Mouse (Mus musculus) urinary bladder, postnatal 36 days (tissue): Measurements from ENCODE around the gene Actn4.
A peak's percentile ranks its signal among the peaks of the same experiment; 100 is the strongest.

ENCODE experiments used
- DNase-seq, 2 experiments: peaks; one replicate each; pipeline ENCODE4 v3.0.0; 2022; ENCODE audit warnings: low spot score in 2 of 2, mixed read lengths in 1 of 2

Gene Actn4

DNA sequence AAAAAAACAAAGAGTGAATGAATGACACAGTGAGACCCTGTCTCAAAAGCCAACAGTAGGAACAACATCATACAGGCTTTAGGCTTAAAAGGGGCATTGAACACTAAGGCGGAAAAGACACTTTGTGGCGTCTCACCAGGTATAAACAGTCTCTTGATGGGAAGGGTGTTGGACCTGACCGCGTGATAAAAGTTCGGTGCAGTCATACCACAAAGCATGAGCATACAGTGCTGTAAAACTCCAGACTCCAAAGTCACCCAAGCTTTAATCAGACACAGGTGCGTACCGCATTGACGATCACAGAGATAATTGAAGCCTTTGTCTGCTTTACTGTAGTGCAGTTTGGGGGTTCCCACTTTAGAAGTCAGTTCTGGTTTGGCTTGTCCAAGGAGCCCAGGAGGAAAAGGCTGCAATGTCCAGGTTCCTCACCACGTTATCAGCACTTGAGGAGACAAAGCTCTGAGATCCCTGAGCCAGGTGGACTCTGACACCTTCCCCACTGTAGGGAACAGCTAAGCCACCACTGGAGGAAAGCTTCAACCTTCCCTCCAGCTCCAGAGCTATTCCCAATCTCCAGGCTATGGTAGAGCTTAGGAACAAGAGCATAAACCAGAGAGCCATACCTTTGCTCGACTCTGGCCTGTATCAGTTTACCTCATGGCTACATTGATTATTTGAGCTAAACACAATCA, 11.6 kb downstream of the Actn4 start:
- DNase-seq: no peak

DNA sequence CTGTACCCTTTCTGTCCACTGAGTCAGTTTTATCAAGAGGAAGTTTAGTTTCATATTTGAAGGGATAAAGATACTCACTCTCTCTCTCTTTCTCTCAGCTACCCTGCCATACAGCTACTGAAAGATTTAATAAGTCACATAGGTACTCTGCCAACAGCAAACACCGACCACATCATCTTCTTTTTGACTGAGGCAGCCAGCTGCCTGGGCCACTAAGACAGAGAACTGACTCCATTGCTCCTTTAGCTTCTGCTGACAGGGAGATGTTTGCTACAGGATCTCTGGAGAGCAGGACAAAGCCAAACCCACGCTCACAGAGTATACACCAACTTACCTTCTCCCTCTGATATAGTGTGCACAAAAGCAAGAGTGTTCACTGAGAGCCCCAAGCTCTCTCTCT, 12.8 kb downstream of the Actn4 start:
- DNase-seq: no peak

DNA sequence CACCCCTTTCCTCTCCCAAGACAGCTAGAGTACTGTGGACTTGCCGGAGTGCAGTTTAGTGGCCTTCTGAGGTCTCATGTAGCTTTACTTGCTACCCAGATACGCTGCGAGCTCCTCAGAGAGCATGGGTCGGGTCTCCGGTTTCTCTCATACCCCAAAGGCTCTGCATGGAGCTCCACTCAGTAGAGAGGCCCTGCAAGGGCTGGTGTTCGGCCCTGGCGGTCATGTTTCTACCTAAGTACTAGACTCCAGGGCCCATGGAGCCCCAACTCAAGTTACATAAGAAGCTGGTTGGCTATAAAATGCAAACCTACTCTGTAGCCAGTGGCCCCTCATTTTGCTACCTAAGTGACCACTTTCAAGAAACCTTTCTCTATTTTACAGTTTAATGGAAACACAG, 13.4 kb downstream of the Actn4 start:
- no peak for DNase-seq

DNA sequence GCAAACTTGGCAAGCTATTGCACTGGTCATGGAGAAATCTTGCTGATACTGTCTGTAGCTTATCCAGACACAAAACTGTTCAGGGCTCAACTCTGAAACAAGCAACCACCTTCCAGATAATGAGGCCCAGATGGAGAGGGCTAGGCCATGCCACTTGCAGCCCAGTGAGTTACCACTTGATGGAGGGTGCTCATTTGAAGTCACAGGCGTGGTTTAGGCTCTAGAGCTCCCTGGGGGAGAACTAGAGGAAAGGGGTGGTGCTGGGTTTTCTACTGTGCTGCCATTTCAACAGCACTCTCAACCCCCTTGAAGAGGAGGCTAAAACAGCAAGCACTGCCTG, 15.9 kb downstream of the Actn4 start:
- DNase-seq: no peak

DNA sequence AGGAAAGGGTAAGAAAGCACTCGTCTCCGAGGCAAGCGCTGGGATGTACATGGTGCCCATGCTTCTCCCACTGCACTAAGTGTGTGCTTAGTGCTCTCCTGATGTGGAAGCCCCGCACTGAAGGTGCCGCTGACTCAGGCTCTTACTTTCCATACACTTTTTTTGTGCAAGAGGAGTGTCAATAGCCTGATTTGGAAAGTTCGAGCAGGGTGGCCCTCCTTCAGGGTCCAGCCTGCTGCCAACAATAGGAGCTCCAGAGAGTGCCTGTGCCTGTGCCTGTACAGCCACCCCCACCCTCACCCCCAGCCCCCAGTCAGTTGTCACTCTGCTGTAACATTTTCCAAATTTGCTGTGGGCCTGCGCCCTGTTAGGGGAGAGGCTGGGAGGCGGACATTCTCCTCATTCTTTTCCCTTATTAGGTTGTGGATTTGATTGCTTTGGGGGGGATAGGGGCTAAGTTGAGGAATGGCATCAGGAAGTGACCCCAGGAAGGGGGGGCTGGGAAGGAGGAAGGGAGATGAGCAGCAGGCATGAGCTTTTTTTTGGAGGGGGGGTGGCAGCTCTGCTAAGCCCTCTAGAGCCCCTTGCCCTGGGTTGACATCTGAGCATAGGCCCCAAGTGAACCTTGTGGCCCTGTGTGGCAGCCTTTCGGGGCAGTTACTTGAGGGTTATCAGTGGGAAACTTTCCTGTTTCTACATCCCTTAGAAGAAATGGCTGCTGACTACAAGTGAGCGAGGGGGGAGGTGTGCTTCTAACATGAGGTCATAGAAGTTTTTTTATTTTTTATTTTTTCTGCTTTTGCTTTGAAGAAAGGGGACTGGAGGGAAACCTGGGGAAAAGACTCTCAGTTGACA, 16.5 kb downstream of the Actn4 start:
- DNase-seq: no peak

DNA sequence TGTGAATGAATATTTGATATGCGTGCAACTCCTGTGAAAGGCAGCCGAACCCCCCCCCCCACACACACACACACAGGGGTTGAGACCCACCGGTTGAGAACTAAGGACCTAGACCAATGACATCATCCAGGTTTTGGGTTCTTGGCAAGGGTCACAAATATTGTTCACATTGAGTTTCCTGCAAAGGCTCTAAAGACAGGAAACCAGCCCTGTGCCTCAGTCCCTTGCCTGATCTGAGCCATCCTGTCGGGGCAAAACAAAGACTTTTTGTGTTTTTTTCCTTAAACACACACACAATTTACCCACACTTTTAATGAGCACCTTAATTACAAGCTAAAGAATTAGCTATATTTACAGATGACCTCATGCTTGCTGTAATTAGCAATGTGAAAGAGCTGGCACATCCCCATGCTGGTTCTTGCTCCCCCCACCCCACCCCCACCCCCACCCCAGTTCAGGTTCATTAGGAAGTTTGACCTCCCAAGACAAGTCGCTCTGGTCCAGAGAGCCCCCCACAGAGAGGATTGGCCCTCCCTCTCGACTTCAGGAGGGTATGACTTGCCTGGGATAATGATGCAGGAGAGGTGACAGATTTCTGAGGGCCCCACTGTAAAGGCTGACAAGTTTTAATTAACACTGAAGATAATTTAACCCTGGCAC, 17.3 kb downstream of the Actn4 start:
- no peak for DNase-seq

DNA sequence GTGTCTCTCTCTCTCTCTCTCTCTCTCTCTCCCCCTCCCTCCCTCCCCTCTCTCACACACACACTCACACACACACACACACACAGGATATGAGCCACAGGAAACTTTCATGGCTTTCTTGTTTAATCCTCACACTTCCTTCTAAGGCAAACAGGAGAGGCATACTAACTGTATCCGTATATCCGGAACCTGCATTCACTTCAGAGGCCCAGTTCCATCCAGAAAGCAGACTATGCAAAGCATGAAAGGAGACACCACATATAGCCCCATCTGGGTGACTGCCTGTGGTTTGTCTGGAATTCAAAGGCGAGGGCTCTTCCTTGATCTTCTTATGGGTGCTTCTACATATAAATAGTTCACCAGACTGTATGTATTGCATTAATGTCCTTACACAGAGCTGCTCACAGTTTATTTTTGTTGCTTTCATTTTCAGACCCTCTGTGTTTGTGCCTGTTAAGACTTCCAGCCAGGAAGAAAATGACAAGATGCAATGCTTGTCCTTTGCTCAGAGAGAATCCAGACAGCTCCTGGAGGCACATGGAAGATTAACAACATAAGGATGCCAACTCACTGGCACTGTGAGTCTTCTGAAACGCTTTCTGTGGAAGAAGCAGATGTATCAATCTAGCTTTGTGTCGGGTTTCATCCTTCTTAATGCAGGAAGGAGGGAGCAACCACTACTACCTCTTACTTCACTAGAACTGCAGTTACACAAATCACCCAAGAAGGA, 18.5 kb downstream of the Actn4 start:
- DNase-seq: no peak

DNA sequence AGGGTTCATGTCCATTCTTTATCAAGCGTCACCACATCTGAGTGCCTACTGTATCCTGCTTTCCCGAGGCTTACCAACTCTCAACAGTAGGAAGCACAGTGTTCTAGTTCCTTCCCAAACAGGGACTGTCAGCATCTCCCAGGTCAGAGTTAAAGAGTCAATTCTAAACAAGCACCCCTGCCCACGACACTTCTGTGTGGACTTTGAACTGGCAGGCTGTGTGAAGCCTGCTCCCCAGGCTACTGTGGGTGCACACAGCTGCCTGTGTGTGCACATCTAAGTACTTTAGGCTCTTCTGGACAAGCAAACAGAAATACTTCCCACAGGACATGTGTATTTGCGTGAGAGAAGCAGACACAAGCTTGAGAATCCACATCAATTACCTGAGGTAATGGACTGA, 20.6 kb downstream of the Actn4 start:
- no peak for DNase-seq

DNA sequence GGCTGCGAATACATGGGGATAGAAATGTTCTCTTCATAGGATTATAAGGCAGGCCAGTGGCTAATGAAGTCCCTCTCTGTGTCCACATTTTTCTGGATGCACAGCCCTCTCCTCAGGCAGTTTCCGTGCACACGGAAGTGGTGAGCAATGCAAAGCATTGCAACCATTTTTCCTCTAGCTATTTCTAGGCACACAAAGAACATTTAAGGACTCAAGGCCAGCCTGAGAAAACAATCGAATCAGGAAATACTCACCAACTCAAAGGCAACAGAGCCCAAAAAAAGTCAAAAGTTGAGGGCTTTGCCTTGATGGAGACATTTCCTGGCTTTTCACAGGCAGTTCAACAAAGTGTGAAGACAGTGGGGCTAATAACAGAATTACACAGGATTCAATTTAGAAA, 21.0 kb downstream of the Actn4 start:
- DNase-seq: no peak

DNA sequence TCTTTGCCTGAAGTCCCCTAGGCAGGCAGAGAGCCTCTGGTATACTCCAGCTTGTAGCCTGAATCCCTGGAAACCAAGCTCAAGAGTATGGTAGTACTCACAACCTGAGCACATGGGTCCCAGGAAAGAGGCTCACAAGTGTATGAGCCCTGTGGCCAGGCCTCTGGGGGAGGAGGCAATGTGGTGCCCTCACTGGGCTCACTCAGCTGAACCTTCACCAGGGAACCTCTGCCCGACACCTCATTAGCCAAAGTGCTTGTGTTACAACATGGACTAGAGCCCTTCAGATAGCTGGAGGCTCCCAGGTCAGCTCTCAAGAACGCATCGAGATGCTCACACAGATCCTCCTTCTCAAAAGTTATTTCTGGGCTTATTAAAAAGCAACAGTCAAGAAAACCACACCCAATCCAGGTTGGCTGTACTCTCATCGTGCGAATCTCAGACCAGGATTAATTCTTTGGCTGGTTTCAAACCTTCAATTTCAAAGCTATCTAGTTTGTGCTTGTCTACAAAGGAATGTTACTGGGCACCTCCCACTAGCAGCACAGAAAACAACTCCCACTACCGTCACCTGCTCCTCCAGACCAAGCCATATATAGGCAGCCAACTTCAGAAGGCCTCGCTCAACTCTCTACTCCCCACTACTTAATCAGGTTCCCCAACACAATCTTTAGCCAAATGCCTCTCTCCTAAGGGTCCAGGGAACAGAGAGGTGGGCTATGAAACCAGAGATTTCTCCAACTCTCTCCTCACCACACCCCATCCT, 22.5 kb downstream of the Actn4 start:
- DNase-seq: no peak

DNA sequence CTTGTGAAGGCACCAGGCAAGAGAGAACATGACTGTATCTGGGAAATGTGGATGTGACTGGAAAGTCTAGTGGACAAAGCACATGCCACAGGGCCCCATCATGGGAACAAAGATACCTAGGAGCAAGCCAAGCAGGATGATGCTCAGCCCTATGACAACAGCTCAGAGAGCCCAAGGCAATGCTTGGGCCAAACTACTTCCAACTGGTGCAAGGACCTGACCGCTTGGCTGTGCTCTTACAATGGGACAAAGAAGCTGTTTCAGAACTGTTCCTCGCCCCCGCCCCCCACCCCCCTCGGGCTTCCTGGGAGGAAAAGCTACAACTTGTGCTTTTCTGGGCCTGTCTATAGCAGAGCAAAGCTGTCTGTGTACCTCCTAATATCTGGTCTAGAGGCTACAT, 23.5 kb downstream of the Actn4 start:
- no peak for DNase-seq

DNA sequence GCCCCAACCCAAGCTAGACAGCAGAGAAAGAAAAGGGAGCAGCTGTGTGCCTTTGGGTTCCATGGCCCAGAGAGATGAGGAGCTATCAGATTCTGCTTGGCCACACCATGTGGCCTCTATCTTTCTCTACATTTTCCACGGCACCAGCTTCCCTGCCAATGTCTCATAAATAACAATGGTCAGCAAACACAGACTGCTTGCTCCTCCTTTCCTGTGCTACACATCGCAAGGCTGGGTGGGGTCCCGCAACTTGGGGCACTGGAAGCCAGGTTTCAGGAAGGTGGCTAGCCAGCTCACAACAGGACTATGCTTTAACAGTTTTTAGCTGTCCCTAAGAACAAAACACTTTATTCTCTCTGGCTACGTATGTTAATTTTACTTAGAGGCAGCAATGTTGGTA, 25.4 kb downstream of the Actn4 start:
- no peak for DNase-seq

DNA sequence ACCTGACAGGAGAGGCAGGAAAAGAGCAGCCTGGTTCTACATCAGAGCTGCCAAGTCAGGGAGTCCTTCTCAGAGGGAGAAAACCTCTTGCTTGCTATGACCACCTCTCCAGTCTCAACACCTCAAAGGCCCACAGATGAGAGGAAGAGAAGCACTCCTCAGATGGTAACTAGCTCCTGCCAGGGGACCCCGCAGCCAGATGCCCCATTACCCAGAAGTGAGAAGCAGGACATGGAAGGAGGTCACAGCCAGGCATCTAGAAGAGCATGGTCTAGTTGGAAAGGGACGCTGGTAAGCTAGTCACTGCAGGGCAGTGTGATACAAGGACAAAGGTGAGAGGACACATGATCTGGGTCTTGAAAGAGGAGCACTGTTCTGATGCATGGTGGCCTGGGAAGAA, 28.3 kb downstream of the Actn4 start:
- DNase-seq: no peak

DNA sequence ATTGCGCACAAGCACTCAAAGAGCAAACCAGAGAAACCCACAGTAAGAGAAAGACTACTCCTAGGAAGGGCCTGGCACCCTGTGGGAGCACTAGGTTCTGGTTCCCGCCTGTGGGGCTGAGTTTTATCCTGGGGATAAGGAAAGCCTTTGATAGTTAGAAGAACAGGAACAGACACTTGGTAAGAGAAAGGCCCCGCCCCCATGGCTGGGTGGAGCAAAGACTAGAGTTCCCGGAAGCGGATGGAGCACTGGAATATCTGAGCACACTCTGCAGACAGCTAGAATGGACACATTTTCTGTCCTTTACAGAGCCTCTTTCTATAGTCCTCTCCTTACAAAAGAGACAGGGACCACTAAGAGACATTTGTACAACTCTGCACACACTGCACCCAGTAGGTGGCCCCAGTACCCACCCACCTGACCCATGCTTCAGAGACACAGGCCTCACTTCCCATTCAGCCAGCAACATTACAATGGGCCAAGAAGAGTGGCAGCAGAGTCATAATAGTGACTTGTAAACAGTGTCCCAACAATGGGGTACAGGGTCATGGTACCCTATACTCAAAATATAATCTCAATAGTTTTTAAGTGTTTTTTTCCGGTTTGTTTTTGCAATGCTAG, 29.6 kb downstream of the Actn4 start:
- peak in 1 of 2 experiments; percentile 65 for DNase-seq

DNA sequence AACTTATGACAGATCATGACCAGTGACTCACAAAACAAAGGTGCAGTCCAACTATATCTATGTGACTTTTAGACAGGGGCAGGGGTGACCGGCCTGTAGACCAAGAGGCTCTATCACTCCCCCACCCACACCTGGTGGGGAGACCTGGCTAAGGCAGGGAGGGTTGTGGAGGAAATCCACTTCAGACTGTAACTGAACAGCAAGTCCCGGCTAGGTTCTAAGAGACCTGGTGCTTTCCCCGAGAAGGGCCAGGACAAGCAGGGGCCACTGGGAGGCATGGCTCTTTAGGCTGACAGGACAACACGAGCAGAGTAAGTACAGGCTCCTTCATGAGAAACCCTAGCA, 30.5 kb downstream of the Actn4 start:
- peak in 1 of 2 experiments; percentile 62 for DNase-seq

DNA sequence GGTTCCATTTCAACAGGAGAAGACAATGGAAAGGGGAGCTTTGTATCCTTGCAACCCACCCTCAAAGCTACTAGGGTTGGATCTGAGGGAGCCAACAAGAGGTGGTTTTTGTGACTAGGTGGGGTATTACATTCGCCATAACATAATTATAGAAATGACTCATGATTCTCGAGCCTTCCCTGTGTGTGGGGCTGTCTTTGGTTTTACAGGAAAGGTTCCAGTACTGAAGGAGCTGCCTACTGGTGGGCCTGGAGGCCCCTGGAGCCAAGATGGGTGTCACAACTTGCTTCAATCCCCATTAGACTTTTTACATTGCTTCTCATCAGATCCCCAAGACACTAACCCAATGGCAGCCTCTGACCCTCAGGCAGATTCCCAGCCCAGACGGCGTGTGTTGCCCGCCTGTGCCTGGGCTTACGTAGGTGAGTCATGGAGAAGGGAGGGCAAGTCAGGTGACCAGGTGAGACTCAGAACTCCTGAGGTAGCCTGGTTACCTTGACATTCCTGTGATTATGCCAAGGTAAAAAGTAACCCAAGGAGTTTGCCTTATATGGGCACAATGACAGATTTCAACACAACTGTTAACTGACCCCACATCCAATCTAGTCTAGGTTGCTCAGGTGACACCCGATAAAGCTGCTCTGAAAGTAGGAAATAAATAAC, 31.0 kb downstream of the Actn4 start:
- DNase-seq: peak in 1 of 2 experiments; percentile 43

DNA sequence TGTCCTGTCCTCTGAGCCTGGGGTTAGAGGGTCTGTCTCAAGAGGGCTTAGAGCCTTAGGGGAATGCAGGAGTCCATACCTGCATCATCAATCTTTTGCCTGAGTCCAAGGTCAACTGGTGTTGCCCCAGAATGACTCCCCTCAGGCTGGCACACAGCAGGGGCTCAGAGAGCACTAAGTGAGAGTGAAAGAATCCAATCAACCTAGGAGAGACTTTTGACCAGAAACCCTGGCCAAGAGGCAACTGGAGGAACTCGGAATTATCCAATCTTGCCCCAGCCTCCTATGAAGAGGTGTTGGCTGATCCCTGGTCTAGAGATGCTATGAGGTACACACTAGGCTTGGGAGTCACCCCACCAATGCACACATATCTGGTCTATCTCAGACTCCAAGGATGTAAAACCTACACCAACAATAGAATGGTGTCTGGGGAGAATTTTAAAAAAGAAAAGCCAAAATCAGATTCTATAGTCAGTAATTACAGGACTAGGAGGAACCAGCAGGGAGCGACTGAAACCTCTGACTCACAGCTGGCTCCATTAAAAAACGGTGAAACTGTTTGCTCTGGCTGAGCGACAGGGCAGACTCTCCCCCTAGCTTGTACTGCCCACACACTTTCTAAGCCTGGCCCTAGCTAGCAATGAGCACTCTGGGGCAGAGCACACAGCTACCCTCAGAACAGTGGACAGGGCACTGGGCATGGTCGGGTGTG, 31.7 kb downstream of the Actn4 start:
- no peak for DNase-seq

DNA sequence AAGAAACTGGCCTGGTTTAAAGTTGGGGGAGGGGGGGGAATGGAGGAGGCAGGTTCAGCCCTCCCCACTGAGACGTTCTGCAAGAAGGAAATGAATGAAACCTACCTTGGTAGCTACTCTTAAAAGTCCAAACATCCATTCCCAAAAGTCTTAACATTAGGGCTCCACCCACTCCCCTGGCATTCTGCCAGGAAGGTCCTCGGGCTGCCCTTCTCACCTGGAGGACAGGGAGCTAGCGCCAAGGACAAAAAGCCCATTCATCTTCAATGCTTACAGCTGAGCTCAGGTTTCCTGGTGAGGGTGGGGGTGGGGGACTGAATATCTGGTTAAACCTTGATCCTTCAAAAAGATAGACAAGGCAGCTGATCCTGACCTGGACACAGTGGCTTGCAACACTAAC, 32.8 kb downstream of the Actn4 start:
- no peak for DNase-seq

DNA sequence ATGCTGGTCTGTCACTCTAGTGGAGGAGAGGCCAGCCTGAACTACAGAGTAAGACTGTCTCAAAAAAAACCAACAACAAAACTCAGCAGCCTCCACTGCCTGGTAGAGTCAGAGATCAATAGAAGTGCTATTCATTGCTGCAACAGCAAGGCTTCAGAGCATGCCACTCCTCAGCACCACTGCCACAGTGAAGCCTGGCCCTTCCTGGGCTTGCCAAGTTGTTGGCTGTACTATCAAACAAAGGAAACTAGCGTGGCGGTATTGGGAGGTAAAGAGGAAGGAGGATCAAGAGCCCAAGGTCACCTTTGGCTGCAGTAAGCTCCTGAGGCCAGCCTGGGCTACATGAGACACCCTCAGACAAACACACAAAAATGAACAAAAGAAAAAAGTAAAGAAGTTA, 36.0 kb downstream of the Actn4 start:
- DNase-seq: no peak

DNA sequence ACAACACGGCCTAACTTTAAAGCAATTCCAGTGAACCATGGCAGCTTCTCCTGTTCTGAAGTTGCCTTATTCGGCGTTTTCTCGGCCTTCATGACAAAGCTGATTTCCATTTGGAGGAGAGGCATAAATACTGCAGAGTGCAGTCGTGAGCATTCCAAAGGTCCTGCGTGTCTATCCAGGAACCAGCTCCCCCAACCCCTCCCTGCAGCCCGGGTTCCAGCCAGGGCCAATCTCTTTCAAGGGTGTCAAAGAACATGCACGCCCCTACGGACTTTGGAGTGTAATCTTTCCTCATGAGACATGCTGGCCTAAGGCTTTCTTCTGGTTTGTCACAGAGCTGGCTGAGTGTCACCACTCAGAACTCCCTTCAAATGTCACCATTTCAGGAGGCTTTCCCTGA, 36.8 kb downstream of the Actn4 start:
- peak; percentile 53 to 79 for DNase-seq
